Mouse (Mus musculus): Measurements from ENCODE around the gene Minpp1.

- TF ChIP-seq CTCF (IDR thresholded peaks at IDR 0.05; ENCODE audit: low read depth) (no peak), EP300 (optimal IDR thresholded peaks at IDR 0.05) (no peak)
These were observed 468 bp upstream of the Minpp1 start for GRCm38 (mm10) chr19:32484941-32485660.

Measured in stomach, postnatal 0 days (tissue).